Mouse (Mus musculus) CD8-positive naive resting alpha-beta T cell, adult 57 days (primary cell): ENCODE measurements around the gene E330017A01Rik. TPM values are rescaled to one million over a fixed set of nuclear protein-coding genes. Genes with fewer than 3 reads are reported as not detected.

Source experiments
- total RNA-seq: library from RNA; stranded (reverse); gene quantifications from one replicate; pipeline ENCODE4 v1.2.4, GENCODE M21; 2023

E330017A01Rik gene
- total RNA-seq: not detected

GRCm38 (mm10) chr16:58638689-58639175 lies at the start of gene E330017A01Rik:
Gene E330017A01Rik (minus strand): TSS chr16:58638739.

DNA sequence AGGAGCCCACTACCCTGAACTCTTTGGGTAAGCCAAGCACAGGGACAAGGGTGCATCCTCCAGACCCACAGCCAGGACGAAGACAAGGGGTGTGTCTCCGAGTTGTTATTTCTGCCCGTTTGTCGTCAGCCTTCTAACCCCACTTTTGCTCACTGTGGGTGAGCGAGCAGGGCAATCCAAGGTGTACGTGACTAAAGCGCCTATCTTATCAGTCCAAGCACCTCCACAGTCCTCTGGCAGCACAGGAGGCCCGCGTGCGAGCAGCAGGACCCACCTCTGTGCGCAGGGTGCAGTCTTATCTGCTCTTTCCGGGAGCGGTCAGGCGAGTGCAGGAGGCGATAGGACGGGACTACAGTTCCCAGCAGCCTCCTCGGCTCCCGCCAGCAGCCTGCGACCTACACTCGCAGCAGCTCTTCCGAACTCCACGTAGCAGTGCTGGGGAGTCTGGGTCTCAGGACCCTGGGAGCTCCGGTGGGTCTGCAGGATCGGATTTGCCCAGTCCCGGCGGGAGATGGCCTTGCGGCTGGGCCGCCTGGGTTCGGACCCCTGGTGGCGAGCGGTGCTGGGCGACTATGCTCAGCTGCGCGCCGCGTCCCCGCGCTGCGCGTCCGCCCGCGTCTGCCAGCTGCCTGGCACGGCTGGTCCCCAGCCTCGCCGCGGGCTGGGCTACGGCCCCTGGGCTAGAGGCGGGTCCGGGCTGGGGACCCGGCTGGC lies 31.5 kb upstream of the E330017A01Rik start, which contains the start of gene Cpox:
Gene Cpox, plus strand, starts transcription at position 376 of the 714 bp plus-strand sequence.

GRCm38 (mm10) chr16:58616878-58617277 lies 21.7 kb downstream of the E330017A01Rik start, which contains the start of gene Gm813:
Gene Gm813 (minus strand): TSS chr16:58616978.

Other genes starting within 250 kb of the E330017A01Rik start
- not detected for gene Dcbld2, start 230.3 kb downstream of the E330017A01Rik start, total RNA-seq
- 51.1 TPM for gene St3gal6, start 114.5 kb downstream of the E330017A01Rik start, total RNA-seq
- not detected for gene Gm813, start 21.8 kb downstream of the E330017A01Rik start, total RNA-seq
- gene Cpox, start 31.6 kb upstream of the E330017A01Rik start, total RNA-seq: 8.7 TPM
- gene Gpr15, start 80.3 kb upstream of the E330017A01Rik start, total RNA-seq: not detected
- 36.2 TPM for gene Cldnd1, start 89.2 kb upstream of the E330017A01Rik start, total RNA-seq
- not detected for gene Olfr172, start 124.4 kb upstream of the E330017A01Rik start, total RNA-seq
- gene Olfr173, start 161.5 kb upstream of the E330017A01Rik start, total RNA-seq: not detected
- gene Olfr175-ps1, start 188.0 kb upstream of the E330017A01Rik start, total RNA-seq: not detected
- not detected for gene Olfr177, start 236.0 kb upstream of the E330017A01Rik start, total RNA-seq